Mouse (Mus musculus): ENCODE measurements around the gene Pdcd1lg2.

- TF ChIP-seq CTCF (IDR thresholded peaks at IDR 0.05; ENCODE audit: control insufficient read depth, insufficient read depth, insufficient replicate concordance, low read depth, low read length), result no peak
- no peak for TF ChIP-seq POLR2A (IDR thresholded peaks at IDR 0.05; ENCODE audit: control insufficient read depth, low read depth, low read length)
These were observed 27.4 kb upstream of the Pdcd1lg2 start for GRCm38 (mm10) chr19:29383368-29383767.

Data from testis, adult 2 months (tissue).